Mouse (Mus musculus) adrenal gland, postnatal 25 days (tissue): ENCODE results near the gene Tnrc6c. TPM values are rescaled to one million over a fixed set of nuclear protein-coding genes. Genes with fewer than 3 reads are reported as not detected.
A peak's percentile ranks its signal among the peaks of the same experiment; 100 is the strongest.

ENCODE experiments used
- DNase-seq: peaks from one replicate; pipeline ENCODE4 v3.0.0; 2021; ENCODE audit warnings: mixed read lengths
- total RNA-seq: library from RNA; stranded (reverse); gene quantifications from 2 replicates; pipeline ENCODE4 v1.2.3, GENCODE M21; 2021

Gene Tnrc6c
- total RNA-seq, 1 experiment from 2014 or later: 29.4 TPM

DNA sequence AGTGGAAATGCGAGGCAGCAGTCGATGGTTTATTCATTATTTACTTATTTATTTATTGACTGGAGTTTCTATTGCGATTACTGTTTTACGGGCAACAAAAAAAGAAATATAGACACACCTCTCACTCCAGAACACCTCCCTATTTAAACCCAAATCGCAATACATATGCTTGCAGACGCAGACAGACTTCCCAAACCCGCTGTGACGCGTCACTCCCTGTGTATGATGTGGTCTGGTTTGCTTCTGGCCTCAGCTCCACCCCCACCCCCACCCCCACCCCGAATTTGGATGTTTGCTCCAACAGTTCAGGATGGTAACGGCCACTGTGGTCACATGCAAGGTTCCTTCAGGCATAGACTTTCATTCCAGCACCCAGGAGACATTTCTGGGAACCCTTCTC, 15.3 kb upstream of the Tnrc6c start:
- DNase-seq: no peak

DNA sequence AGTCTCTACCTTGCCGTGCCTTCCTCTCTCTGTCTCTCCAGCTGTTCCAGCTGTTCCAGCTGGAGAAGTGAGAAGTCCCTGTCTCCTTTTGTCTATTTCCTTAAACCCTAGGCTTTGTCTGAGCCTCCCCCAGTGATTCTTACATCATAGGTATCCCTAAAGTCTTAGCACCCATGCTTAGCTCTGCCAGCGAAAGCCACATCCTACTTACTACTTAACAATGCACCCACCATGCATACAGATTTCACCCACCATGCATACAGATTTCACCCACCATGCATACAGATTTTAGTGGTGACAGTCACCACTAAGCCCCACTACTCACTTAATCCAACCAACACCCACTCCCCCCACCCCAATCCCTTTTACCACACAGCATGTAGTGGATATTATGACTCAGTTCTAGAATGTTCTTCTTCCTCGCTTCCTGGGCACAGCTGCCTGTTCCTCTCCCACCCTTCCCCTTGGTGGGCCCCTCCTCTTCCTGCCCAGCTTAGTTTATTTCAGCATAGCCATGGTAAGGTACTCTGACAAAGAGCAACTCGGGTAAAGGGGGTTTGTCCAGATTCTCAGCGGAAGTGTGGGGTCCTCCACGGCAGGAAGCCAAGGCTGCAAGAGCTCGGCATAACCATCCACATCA, 14.6 kb upstream of the Tnrc6c start:
- no peak for DNase-seq

DNA sequence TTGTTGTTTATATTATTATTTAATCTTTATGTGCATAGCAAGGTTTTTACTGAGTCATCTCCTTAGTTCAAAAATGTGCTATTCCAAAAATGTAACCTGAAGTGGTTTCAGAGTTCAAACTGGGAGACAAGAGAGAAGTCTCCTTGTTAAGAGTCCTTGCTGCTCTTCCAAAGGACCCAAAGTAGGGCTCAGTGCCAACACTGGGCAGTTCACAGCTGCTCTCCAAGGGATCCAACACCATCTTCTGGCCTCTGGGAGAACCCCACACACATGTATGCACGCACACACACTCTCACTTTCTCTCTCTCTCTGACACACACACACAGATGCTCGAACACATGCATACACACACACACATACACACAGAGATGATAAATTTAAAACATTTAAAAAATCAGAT, 11.9 kb upstream of the Tnrc6c start:
- no peak for DNase-seq

DNA sequence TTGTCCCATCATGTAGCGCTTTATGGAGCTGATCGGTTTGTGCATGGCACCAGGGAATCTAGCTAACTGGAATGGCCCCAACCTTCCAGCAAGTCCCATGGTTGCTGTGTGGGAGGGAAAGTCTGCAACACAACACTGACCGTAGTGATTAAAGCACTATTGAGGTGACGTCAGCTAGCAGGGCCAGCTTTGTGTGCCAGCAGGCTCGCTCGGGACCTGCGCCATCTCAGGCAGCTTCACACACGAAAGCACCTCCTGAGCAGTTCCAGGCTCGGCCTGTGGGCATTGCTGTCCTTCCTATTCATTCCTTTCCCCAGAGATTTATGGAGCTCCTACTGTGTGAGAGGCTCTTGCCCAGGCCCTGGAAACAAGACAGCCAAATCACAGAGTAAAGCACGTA, 10.8 kb upstream of the Tnrc6c start:
- DNase-seq: no peak

DNA sequence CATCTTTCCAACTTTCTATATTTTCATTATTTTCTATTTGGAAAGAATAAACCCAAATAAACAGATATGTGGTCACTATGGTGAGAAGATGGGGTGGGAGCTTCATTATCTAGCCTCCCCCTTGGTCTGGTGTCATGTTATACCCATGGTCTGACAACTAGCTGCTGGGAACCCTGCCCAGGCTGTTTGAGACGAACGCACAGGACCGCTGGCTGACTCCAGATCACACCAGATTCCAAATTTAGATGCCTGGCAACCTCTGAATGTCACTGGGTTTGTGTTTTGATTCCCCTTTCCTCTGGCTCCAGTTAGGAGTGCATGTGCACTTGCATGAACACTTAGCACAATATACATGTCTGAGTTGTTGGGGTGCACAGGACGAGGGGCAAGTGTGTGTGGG, 7.3 kb upstream of the Tnrc6c start:
- no peak for DNase-seq

DNA sequence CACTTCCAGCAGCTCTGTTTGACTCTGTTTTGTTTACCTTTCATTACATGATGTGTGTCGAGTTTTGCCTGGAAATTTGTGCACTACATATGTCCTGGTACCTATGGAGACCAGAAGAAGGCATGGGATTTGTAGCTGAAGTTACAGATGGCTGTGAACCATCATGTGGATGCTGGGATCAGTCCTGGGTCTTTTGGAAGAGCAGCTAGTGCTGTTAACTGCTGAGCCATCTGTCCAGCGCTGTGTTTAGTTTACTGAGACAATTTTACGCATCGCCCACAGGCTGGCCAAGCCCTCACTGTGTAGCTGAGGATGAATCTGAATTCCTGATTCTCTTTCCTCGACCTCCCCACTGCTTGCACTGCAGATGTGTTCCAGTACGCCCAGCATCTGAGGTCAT, 6.1 kb upstream of the Tnrc6c start:
- DNase-seq: no peak

DNA sequence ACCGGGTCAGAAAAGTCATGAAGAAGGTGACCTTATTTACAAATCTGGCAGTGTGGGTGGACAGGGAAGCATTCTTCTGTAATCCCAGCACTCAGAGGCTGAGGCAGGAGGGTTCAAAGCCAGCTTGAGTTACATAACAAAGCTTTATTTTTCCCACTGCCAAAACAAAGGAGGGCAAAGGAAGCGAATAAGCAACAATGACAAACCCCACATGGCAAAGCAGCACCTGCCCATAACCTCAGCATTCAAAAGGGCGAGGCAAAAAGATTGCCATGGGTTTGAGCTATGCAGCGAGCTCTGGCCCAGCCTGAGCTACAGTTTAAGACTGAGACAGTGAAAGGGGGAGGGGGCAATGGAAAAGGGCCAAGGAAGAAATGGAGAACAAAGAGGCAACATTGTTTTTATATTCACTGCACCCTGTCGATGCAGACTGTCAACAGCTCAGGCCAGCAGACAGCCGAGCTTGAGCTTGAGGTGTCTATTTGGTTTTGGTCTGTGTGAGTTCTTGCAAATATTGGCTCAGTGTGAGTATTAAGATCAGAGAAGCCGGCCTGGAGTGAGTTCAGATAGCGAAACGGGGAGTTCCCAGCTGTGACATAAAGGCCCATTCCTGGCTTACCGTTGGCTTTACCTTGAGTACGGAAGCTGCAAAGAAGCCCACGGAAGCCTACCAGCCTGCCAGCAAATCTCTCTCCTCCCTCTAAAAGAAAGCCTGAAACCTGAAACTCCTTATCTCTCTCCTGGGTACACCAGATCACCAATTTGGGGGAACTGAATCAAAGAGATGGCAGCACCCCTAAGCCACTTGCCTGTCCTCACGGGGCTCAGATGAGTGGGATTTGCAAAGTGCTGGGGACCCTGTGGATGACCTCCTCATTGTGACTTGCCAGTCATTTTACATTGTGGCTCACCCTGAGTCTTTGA, 3.1 kb upstream of the Tnrc6c start:
- no peak for DNase-seq

DNA sequence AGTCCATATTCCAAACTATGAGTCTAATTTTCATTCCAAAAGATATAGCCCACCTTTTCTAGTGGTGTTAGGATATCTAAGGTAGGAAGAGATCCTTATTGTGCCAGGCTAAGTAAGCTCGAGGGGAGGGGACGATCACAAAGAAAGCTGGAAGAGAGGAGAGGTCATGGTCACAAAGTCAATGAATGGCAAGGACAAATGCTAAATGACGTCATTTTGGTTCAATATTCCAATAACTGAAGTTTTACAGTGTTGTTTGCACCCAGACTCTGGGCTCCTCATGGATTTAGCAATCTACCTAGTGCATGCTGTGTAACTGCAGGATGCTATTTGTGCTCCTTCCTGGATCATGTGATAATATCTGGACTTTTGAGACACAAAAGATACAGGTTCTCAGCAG, 1.2 kb upstream of the Tnrc6c start:
- DNase-seq: no peak

DNA sequence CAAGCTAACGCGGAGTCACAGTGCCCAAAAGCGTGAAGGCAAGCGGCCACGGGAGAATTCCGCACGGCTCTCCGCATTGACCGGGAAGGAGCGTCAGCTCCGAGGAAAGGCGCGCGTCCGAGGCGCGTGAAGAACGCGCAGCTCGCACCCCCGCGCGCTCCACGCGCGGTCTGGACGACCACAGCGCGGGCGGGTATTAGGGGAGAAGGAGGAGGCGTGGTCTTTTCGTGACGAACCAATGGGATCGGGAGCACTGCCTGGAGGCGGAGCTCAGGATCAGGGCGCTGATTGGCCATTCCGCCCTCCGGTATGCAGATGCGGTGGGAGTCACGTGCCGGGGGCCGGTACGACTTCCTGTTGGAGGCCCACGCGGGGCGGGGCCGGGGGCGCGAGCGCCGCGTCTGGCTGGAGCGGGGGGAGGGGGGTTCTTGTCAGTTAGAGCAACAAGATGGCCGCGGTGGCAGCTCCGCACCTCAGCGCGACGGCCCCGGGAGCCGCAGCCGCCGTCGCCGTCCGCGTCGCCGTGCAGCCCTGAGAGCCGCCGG, 363 bp downstream of the Tnrc6c start:
- DNase-seq: peak; percentile 99

DNA sequence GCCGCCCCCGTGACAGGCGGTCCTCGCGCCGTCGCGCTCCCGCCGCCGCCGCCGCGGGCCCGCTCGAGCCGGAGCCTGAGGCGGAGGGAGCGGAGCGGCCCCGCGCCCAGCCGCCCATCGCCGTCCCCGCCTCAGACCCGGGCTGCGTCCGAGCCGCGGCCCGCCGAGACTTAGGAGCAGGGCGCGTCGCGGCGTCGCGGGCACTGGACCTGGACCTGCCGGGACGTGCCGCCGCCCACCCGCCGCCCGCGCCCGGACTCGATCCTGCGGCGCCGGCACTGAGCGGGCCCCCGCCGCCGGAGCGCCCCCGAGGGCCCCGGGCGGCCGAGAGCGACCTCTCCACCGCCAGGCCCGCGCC, 824 bp downstream of the Tnrc6c start:
- no peak for DNase-seq

DNA sequence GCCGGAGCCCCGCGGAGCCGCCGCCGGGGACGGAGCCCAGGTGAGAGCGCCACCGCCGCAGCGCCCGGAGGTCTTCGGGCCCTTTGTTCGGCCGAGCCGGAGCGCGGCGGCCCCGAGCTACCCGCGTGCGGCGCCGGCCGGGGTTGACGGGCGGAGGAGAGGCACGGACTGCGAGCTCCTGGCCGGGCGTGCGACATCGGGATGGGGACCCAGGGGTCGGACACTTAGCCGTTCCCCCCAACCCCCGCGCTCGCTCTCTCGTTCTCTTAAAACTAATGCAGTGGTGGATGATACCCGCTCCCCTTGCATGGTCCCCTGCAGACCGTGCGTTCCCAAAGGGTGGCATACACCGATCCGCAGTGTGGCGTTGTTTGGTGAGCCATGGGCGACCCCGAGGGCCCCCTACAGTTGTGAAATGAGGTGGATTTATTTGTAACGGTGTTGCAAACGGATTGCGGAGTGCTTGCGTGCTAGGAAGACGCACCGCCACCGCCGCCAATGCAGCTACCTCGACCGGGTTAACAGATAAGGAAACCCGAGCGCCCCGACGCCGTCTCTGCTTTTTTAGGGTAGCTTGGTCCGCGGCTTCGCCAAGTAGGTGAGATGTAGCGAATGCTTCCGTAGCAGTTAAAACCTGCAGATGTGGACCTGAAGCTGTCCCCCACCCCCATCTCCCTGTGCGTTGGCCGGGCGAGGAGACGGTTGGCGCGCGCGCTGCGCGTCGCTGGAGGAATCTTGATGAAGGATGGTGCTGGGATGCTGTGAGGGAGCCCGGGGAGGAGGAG, 1.4 kb downstream of the Tnrc6c start:
- DNase-seq: peak; percentile 52

DNA sequence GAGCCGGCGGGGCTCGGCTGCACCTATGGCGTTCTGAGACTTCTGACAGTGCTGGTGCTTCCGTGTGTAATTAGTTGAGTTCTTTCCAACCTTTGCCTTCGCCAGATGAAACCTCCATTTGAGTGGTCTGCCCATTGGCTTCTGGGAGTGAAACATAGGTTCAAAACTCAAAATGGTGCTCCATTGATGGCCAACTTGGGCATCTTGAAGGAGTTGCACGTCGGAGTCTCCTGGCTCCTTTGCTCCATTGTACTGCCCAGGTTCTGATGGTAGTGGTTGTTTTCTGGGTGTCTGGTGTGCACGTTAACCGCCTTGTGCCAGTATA, 1.9 kb downstream of the Tnrc6c start:
- no peak for DNase-seq

DNA sequence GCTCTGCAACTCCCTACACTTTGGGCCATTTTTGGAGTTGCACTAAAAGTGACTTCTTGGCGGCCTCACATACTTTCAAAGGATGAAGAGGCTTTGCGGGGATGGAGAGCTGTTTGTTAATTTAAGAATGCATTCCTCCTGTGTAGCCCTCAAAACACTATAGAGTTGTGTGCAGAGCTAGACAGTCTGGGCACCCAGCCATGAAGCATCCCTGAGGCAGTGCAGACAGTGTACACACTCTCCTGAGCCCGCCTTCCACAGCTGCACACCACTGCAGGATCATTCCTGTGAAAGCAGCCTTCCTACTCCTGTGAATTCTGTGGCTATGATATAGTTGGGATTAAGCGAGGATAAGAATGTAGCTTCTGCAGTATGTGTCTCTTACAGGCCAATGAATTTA, 4.9 kb downstream of the Tnrc6c start:
- DNase-seq: peak; percentile 24

DNA sequence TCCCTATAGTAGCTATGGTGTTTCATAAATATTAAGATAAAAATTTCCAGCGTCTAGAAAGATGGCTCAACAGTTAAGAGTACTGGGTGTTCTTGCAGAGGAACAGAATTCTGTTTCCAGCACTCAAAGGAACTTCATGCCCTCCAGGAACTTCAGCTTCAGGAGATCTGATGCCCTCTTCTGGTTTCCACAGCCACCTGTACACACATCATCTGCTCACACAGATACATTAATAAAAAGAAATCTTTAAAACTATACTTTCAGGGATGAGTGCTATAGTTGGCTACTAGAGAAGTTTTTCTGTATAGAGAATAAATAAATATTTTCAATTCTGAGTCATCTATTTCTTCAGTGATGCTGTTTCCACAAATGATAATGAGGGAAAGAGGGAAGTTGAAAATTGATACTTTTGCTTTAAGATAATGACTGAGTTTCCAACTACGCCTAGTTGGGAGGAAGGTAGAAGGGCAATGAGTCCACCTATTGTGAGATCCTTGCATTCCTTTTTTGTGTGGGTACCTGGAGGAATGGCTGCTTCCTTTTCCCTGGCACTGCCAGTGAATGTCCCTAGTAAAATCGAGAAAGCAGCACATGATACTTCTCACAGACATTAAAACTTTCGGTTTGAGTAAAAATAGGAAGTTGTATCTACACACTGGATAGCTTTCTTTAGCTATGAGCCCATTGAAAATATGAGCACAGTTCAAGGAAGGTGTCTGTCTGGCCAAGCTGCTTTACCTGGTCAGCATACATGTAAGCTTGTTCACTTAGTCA, 9.1 kb downstream of the Tnrc6c start:
- DNase-seq: no peak

DNA sequence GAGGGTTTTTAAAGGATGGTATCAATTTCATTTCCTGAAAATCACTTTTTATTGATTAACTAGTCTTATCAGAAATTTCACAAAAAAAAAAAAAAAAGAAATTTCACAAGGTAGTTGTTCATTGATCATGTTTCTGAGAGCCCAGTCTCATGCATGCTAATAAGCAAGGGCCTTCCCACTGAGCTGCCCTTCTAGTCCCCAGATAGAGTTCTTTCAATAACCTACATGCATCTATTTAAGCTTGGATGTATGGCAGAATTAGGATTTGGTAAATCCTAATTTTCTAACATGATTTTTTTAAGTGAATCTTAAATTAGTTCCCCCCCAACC, 9.7 kb downstream of the Tnrc6c start:
- DNase-seq: no peak

DNA sequence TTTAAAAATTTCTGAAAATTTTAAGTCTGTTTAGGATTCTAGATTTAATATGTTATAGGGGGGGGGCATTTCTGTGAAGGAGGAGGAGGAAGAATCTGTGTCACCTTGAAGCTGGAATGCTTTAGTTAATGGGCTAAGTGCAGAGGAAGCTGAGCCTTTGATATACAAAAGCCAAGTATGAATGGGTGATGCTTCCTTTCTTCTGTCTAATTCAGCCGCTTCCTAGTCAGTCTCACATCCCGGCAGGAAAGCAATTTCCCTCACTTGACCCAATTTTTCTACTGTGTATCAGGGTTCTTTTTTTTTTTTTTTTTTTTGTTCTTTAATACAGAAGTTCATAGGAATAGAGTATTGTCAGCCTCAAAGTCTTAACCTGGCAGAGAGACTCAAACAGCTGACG, 11.1 kb downstream of the Tnrc6c start:
- DNase-seq: no peak

DNA sequence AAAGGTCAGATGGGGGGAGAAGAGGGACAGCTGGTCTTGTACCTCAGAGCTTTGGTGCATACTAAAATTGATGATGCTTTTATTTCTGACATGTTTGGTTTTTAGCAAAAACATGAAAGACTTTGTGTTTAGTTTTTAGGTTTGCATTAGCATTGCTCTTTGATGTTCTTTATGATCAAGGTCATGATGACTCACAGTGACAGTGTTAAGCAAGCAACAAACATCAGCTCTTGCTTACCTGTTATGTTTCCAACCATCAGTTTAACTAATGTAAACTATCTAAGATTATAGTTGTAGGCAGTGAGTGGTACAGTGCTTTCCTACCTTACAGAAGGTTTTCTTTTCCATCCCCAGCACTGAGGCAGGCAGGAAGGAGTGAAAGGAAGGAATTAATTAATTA, 12.5 kb downstream of the Tnrc6c start:
- no peak for DNase-seq

DNA sequence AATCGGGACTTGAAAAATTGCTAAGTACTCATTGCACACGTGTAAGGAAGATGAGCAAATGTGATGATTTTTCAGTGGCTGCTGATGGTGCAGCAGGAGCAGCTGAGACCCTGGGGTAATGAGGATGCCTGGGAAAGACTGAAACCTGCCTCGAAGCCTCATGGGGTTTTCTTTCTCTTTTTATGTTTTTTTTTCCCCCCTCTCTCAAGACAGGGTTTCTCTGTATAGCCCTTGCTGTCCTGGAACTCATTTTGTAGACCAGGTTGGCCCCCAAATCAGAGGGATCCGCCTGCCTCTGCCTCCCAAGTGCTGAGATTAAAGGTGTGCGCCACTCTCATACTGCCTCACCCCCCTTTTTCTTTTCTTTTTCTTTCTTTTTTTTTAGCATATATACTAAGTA, 13.1 kb downstream of the Tnrc6c start:
- DNase-seq: no peak

DNA sequence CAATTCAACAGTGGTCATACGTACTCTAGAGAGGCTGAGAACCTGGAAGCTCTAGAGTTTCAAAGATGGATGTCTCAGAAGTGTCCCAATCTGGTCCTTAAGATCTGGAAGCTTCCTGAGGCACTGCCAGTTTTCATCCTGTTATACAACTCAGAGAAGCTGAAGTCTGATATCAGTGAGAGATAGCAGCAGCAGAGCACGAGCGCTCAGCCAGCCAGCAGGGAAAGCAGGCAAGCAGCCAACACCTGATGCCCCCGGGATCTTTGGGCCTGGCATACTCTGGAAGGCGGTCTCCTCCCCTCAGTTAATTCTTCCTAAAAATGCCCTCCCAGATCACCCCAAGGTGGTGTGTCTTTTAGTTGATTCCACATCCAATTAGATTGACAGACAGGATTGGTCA, 13.7 kb downstream of the Tnrc6c start:
- DNase-seq: peak; percentile 14

DNA sequence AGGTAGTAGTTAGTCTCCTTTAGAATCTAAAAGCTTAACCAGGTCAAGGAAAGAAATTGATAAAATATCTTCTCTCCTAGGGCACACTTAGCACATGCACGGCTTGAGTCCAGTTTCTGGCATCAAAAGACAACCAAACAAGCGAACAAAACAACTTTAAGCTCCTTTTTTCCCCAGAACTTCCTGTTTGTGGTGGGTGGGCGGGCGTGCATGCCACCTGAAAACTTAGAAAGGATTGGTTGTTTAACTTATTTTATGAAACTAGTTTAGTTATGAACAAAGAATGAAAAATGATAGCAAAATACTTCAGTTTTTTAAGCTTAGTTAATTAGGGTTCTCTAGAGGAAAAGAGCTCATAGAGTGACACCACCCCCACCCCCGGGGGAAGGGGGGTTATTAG, 17.5 kb downstream of the Tnrc6c start:
- no peak for DNase-seq

DNA sequence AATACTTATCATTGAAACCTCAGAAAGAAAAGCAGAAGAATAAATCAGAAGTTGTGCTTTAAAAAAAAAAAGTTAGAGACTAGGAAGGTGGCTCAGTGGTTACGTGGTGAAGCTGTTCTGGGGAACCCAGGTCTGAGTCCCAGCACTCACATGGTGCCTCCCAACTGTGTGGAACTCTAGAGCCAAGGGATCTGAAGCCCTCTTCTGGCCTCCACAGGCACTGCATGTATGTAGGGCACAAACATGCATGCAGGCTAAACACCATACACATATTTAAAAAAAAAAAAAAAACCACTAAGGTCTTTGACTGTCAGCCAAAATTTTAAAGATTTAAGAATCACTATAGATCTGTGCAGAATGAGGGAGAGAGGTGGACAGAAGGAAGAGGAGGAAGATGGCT, 20.4 kb downstream of the Tnrc6c start:
- no peak for DNase-seq

DNA sequence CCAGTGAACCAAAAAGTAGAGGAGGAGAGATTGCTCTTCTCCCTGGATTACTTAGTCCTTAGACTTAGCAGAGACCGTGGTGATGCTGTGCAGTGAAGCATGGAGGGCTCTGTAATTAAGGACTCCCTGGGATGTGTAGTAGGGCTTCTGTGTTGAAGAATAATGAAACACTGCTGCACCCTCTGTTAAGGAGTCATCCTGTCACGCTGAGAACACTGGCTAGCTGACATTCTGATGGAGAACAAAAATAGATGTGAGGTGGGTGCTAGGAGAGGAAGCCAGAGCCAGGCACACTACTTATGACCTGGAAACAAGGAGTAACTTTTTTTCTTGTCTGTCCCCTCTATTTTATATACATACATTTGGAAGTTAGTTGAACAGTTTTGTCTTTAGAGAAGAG, 22.6 kb downstream of the Tnrc6c start:
- DNase-seq: no peak

DNA sequence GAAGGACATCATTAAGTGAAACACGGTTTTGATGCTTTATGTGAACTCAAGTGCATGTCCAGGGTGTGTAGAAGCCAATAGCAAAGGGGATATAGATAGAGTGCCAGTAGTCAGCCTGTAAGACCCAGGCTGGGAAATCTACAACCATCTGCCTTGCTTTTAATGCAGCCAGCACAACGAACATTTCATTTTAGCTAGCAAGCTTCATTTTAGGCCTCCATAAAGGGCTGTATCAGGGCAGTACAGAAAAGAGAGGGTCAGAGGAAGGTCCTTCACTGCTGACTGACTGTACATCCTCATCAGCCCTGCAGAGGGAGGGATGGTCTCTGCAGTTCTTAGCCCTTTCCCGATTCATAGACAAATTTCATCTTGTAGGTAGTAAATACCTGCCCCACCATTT, 23.0 kb downstream of the Tnrc6c start:
- no peak for DNase-seq
